Mouse (Mus musculus): Measurements from ENCODE around the gene Tspyl4. TPM values are rescaled to one million over a fixed set of nuclear protein-coding genes. Genes with fewer than 3 reads are reported as not detected.
A peak's percentile ranks its signal among the peaks of the same experiment; 100 is the strongest.
"Not testable (repeated sequence)": the region's sequence is repeated elsewhere in the genome, so short reads cannot be mapped to it uniquely, and the experiment has no call there.

Gene Tspyl4
- 5.3 and 6.4 TPM in 2 replicates for polyA plus RNA-seq (2012; rRNA removed)

- DNase-seq (ENCODE audit: low read depth) = no peak
Observed at GRCm38 (mm10) chr10:34297299-34297979, at the start of gene Tspyl4. Tspyl4 (plus strand) TSS chr10:34297442.

- DNase-seq (ENCODE audit: low read depth) = no peak
Observed at GRCm38 (mm10) chr10:34247757-34248156, 49.5 kb upstream of the Tspyl4 start.

- DNase-seq (ENCODE audit: low read depth) = no peak
Observed at GRCm38 (mm10) chr10:34249594-34249993, 47.6 kb upstream of the Tspyl4 start.

- DNase-seq (ENCODE audit: low read depth) = not testable (repeated sequence)
Observed at GRCm38 (mm10) chr10:34252833-34253232, 44.4 kb upstream of the Tspyl4 start.

- no peak for DNase-seq (ENCODE audit: low read depth)
Observed at GRCm38 (mm10) chr10:34265106-34265505, 32.1 kb upstream of the Tspyl4 start.

GRCm38 (mm10) chr10:34267312-34268070, 29.8 kb upstream of the Tspyl4 start:
- no peak for DNase-seq (ENCODE audit: low read depth)

GRCm38 (mm10) chr10:34271681-34272080, 25.6 kb upstream of the Tspyl4 start:
- DNase-seq (ENCODE audit: low read depth) = no peak

GRCm38 (mm10) chr10:34280591-34281175, 16.6 kb upstream of the Tspyl4 start:
- no peak for DNase-seq (ENCODE audit: low read depth)

GRCm38 (mm10) chr10:34281211-34281961, 15.9 kb upstream of the Tspyl4 start:
- DNase-seq (ENCODE audit: low read depth) = no peak

- peak; percentile 76 for DNase-seq (ENCODE audit: low read depth)
Observed at GRCm38 (mm10) chr10:34281962-34282388, 15.3 kb upstream of the Tspyl4 start, which contains the start of gene Tspyl1. Tspyl1 (plus strand) TSS chr10:34282190.

- DNase-seq (ENCODE audit: low read depth) = no peak
Observed at GRCm38 (mm10) chr10:34282420-34283238, 14.6 kb upstream of the Tspyl4 start.

GRCm38 (mm10) chr10:34296911-34297298, 337 bp upstream of the Tspyl4 start:
- DNase-seq (ENCODE audit: low read depth) = no peak

GRCm38 (mm10) chr10:34297980-34298753, 925 bp downstream of the Tspyl4 start:
- no peak for DNase-seq (ENCODE audit: low read depth)

GRCm38 (mm10) chr10:34300368-34300767, 3.1 kb downstream of the Tspyl4 start:
- DNase-seq (ENCODE audit: low read depth) = no peak

GRCm38 (mm10) chr10:34307070-34307469, 9.8 kb downstream of the Tspyl4 start:
- DNase-seq (ENCODE audit: low read depth) = no peak

- no peak for DNase-seq (ENCODE audit: low read depth)
Observed at GRCm38 (mm10) chr10:34309915-34310685, 12.9 kb downstream of the Tspyl4 start.

GRCm38 (mm10) chr10:34312536-34312935, 15.3 kb downstream of the Tspyl4 start:
- DNase-seq (ENCODE audit: low read depth) = no peak

- DNase-seq (ENCODE audit: low read depth) = no peak
Observed at GRCm38 (mm10) chr10:34316571-34317216, 19.5 kb downstream of the Tspyl4 start.

GRCm38 (mm10) chr10:34317217-34317606, 20.0 kb downstream of the Tspyl4 start:
- no peak for DNase-seq (ENCODE audit: low read depth)

Measured in gonadal fat pad, adult 2 months (tissue).